Mouse (Mus musculus) small intestine, adult 2 months (tissue): Measurements from ENCODE around the gene Ccer2.

Source experiments
- CTCF ChIP-seq: fragments of 200-500 bp; IDR thresholded peaks from 2 replicates; pipeline ENCODE4 v1.5.1; 2012; ENCODE audit warnings: low read depth, mild to moderate bottlenecking, control low read depth, inconsistent platforms, low read length, moderate library complexity, mixed read lengths; ENCODE audit not compliant: insufficient replicate concordance, insufficient read length; ENCODE audit errors: extremely low read depth
- POLR2A ChIP-seq: fragments of 200-500 bp; IDR thresholded peaks from 2 replicates; pipeline ENCODE4 v1.6.1; 2012; ENCODE audit warnings: low read depth, mild to moderate bottlenecking, control low read depth, inconsistent platforms, low read length, moderate library complexity

DNA sequence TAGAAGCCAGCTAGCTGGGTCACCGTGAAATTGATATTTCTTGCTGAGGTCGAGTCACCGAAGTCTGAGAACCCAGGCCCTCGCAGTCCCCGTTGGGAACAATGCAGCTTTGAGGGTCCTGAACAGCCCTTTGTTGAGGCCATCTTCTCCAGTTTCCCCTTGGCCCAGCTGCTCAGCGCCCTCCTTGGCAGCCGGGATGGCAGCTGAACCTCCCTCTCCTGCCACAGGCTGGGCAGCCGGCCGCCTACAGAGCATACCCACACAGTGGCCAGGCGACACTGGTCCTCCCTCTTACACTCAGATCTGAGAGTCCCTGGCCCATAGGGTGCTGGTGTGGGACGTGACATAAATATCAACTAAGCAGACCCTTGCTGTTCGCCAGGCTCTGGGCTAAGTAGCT lies 18.2 kb downstream of the Ccer2 start:
- TF ChIP-seq POLR2A: no peak
- TF ChIP-seq CTCF: no peak
